Mouse (Mus musculus) kidney, adult 2 months (tissue): ENCODE measurements around the gene Man1a.

Source experiments
- CTCF ChIP-seq: fragments of 200-500 bp; conservative IDR thresholded peaks from 2 replicates; pipeline ENCODE4 v1.5.1; 2011; ENCODE audit warnings: low read depth, mild to moderate bottlenecking, control low read depth, low read length, moderate library complexity, mixed read lengths; ENCODE audit not compliant: insufficient read depth, insufficient read length
- POLR2A ChIP-seq: fragments of 200-500 bp; IDR thresholded peaks from one replicate; pipeline ENCODE4 v1.6.1; 2011; ENCODE audit warnings: low read depth, low read length, control low read depth

- TF ChIP-seq CTCF (peak; percentile 47), POLR2A (no peak)
Measured at GRCm38 (mm10) chr10:53859224-53859623, 217.2 kb downstream of the Man1a start.
